Mouse (Mus musculus): Measurements from ENCODE around the gene Mrgprb4. TPM values are rescaled to one million over a fixed set of nuclear protein-coding genes. Genes with fewer than 3 reads are reported as not detected.

Gene Mrgprb4
- not detected for total RNA-seq (2021)

- DNase-seq: no peak
Measured at GRCm38 (mm10) chr7:48199188-48199587, at the start of gene Mrgprb4. TSS of gene Mrgprb4 (minus strand) at chr7:48199288.

- no peak for DNase-seq
Measured at GRCm38 (mm10) chr7:48226114-48226513, 27.0 kb upstream of the Mrgprb4 start.

GRCm38 (mm10) chr7:48225065-48225464, 26.0 kb upstream of the Mrgprb4 start:
- DNase-seq: no peak

- no peak for DNase-seq
Measured at GRCm38 (mm10) chr7:48168919-48169318, 30.2 kb downstream of the Mrgprb4 start, which contains the start of gene Mrgprb5. TSS of gene Mrgprb5 (minus strand) at chr7:48169019.

GRCm38 (mm10) chr7:48167471-48167870, 31.6 kb downstream of the Mrgprb4 start:
- DNase-seq: no peak

Other genes with a start within 250 kb of the Mrgprb4 start
- not detected for gene Mrgpra4, start 217.2 kb downstream of the Mrgprb4 start, total RNA-seq (2021)
- gene Mrgprx1, start 171.7 kb downstream of the Mrgprb4 start, total RNA-seq (2021): not detected
- gene Mrgprb5, start 30.3 kb downstream of the Mrgprb4 start, total RNA-seq (2021): not detected
- not detected for gene Mrgprb8, start 189.2 kb upstream of the Mrgprb4 start, total RNA-seq (2021)

All from layer of hippocampus, postnatal 36 days (tissue).